Mouse (Mus musculus) stomach, postnatal 0 days (tissue): Measurements from ENCODE around the gene Tepsin. TPM values are rescaled to one million over a fixed set of nuclear protein-coding genes. Genes with fewer than 3 reads are reported as not detected.
A peak's percentile ranks its signal among the peaks of the same experiment; 100 is the strongest.

Experiments
- ATAC-seq: fragments of 200-750 bp; cut with Nextera tagmentation; 2 replicates; pipeline ENCODE4 v1.8.0; 2017; ENCODE audit not compliant: low FRiP score, low TSS enrichment
- DNase-seq: peaks from one replicate; pipeline ENCODE4 v3.0.0-alpha.2; 2016; ENCODE audit warnings: low spot score
- H3K27ac ChIP-seq: fragments of 300-500 bp; sonication (generic); replicated peaks from 2 replicates; pipeline ENCODE4 v1.5.1; 2014; ENCODE audit warnings: mild to moderate bottlenecking, control low read depth
- H3K27me3 ChIP-seq: fragments of 300-500 bp; sonication (generic); 2 replicates; pipeline ENCODE4 v1.6.1; 2014; ENCODE audit warnings: low read length; ENCODE audit not compliant: control insufficient read depth, insufficient read depth
- H3K36me3 ChIP-seq: fragments of 300-500 bp; sonication (generic); 2 replicates; pipeline ENCODE4 v1.6.1; 2014; ENCODE audit warnings: low read length, mixed read lengths; ENCODE audit not compliant: control insufficient read depth, insufficient read depth
- H3K4me1 ChIP-seq: fragments of 300-500 bp; sonication (generic); replicated peaks from 2 replicates; pipeline ENCODE4 v1.6.1; 2014; ENCODE audit warnings: antibody characterized with exemption; ENCODE audit not compliant: control insufficient read depth, insufficient read depth
- H3K4me2 ChIP-seq: fragments of 300-500 bp; sonication (generic); replicated peaks from 2 replicates; pipeline ENCODE4 v1.6.1; 2014; ENCODE audit warnings: low read depth, mild to moderate bottlenecking, control low read depth, moderate library complexity
- H3K4me3 ChIP-seq: fragments of 300-500 bp; sonication (generic); 2 replicates; pipeline ENCODE4 v1.5.1; 2014; ENCODE audit warnings: low read depth, low read length, control low read depth
- H3K9ac ChIP-seq: fragments of 300-500 bp; sonication (generic); 2 replicates; pipeline ENCODE4 v1.6.1; 2014; ENCODE audit warnings: mild to moderate bottlenecking, low read length, control low read depth, mixed read lengths
- H3K9me3 ChIP-seq: fragments of 300-500 bp; sonication (generic); 2 replicates; pipeline ENCODE4 v1.6.1; 2016; ENCODE audit warnings: low read length; ENCODE audit not compliant: control insufficient read depth
- CTCF ChIP-seq: IDR thresholded peaks from 2 replicates; pipeline ENCODE4 v1.5.1; 2016; ENCODE audit warnings: antibody characterized with exemption, low read depth, mild to moderate bottlenecking, moderate library complexity
- EP300 ChIP-seq: optimal IDR thresholded peaks from 2 replicates; pipeline ENCODE3; 2016; ENCODE audit warnings: antibody characterized with exemption
- WGBS: fragments of 180-500 bp; shearing (Covaris S2); extraction: QIAGEN DNeasy Blood & Tissue Kit; methylation state at CpG from one replicate; pipeline ENCODE4 v1.1.7; 2014; 5-methylcytosine and 5-hydroxymethylcytosine counted together
- polyA plus RNA-seq: library from polyadenylated mRNA; unstranded; fragments of >200 nt; fragmentation: Nextera tagmentation; extraction: Ambion mirVana; gene quantifications from 2 replicates; pipeline ENCODE4 v1.2.1, GENCODE M21; 2015

The Tepsin gene
- polyA plus RNA-seq: 8.3 and 11.5 TPM in 2 replicates

GRCm38 (mm10) chr11:120098588-120099511 is at the start of gene Tepsin, which contains the start of gene Ndufaf8:
Gene Tepsin, minus strand, starts transcription at chr11:120098731.
Gene Ndufaf8, plus strand, starts transcription at chr11:120098928.
- Histone ChIP-seq H3K9ac (peak within 1 kb of the TSS; percentile 91), H3K4me3 (peak within 1 kb of the TSS; percentile 78), H3K4me2 (peak within 1 kb of the TSS; percentile 88), H3K27me3 (no peaks in the 10 kb centered on the region), H3K27ac (peak within 1 kb of the TSS; percentile 95), H3K9me3 (no peaks in the 10 kb centered on the region), H3K4me1 (0 out of 2 replicates have a peak, but pooled peaks cover 6% of the 10 kb centered on the region), H3K36me3 (peaks cover 3% of the 10 kb centered on the region; the same call in 1 of the 2 replicates)
- under 1% methylated on average over 77 of the region's 77 CpGs for WGBS
- TF ChIP-seq EP300 (peak; percentile 99), CTCF (no peak)
- peak; percentile 96 for ATAC-seq
- peak; percentile 98 for DNase-seq

DNA sequence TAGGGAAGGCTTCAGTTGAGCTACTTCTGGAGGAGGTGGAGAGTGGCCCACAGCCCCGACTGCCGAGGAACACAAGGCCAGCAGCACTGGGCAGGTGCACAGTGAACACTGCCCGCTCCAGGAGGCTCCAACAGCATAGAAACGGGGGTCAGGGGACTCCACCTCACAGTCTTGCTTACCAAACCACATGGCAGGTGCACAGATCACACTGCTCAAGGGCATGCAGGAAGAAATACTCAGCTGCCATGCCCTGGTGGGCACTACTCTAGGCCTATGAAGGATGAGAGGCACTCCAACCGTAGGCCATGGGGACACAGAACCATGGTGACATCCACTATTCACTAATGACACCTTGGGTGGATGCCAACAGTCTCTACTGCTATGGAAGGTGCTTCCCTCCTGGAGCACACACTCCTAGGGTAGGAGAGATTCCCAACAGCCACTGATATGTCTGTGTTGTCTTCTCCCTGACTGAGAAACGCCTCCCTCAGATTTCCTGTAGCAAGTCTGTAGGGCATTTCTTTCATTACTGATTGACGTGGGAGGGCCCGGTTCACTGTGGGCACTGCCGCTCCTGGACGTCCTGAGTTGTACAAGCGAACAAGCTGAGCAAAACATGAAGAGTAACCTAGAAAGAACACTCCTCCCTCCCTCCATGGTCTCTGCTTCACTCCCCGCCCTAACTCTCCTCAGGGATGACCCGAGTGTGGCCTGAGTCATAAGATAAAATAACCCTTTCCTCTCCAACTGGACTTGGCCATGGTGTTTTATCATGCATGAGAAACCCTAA is 45.4 kb upstream of the Tepsin start:
- H3K9me3 ChIP-seq: no peaks in the 10 kb centered on the region
- H3K9ac ChIP-seq: no peak overlapping the region

DNA sequence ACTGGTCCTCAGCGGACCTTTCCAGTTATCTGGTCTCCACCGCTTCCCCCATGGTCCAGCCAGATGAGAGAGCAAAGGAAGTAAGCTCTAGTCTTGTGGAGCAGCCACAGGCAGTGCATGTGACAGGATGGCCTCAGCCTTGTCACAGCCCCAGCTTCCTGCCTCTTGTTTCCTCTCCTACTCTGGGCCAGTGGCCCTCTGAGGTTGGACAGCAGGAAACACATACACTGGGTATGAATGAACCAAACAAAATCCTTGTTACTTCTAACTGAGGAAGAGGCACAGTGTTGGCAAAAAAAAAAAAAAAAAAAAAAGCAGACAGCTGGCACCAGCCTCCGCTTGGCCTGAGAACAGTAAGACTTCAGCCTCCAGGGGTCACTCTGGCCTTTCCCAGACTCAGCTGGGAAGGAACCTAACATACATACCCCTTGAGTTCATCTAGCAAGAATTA is 44.1 kb upstream of the Tepsin start:
- WGBS: 63% methylated on average over 3 of the region's 3 CpGs
- H3K36me3 ChIP-seq: no peaks in the 10 kb centered on the region
- no peaks in the 10 kb centered on the region for H3K27me3 ChIP-seq
- H3K4me3 ChIP-seq: no peak overlapping the region
- ATAC-seq (peak; percentile 53), DNase-seq (peak; percentile 31)
- no peaks in the 10 kb centered on the region for H3K4me1 ChIP-seq
- no peaks in the 10 kb centered on the region for H3K9me3 ChIP-seq
- no peak overlapping the region for H3K4me2 ChIP-seq
- H3K27ac ChIP-seq: no peak overlapping the region
- TF ChIP-seq CTCF (peak; percentile 67), EP300 (no peak)
- H3K9ac ChIP-seq: no peak overlapping the region

More for the DNA sequence above, 45.4 kb upstream of the Tepsin start:
- Histone ChIP-seq H3K4me2 (no peak overlapping the region), H3K27me3 (no peaks in the 10 kb centered on the region), H3K27ac (no peak overlapping the region), H3K36me3 (no peaks in the 10 kb centered on the region), H3K4me3 (no peak overlapping the region), H3K4me1 (no peaks in the 10 kb centered on the region)
- 62% methylated on average over 13 of the region's 13 CpGs for WGBS
- TF ChIP-seq EP300 (no peak), CTCF (no peak)
- ATAC-seq: peak; percentile 31
- peak; percentile 33 for DNase-seq

DNA sequence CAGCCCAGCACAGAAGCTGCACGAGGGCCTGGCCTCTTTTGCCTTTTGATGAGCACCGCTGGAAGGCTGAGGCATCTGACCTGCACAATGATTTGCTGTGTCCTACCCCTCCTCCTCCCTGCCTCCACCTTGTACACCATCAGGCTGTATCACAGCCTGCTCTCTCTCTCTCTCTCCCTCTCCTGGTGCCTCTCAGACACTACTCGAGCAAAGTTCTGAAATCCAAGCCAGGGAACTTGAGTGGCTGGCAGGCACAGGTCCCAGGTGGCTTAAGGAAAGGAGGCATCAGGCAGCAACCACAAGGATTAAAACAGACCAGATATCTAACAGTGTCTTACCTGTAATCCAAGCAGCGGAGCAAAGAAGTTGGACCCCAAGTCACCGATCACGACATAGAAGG is 41.7 kb upstream of the Tepsin start:
- DNase-seq: no peak
- no peak overlapping the region for H3K9ac ChIP-seq
- no peaks in the 10 kb centered on the region for H3K4me1 ChIP-seq
- no peaks in the 10 kb centered on the region for H3K36me3 ChIP-seq
- H3K27ac ChIP-seq: no peak overlapping the region
- H3K4me3 ChIP-seq: no peak overlapping the region
- ATAC-seq: no peak
- TF ChIP-seq CTCF (peak; percentile 14; the same call in 1 of the 2 replicates), EP300 (no peak)
- no peaks in the 10 kb centered on the region for H3K27me3 ChIP-seq
- 72% methylated on average over 6 of the region's 6 CpGs for WGBS
- no peak overlapping the region for H3K4me2 ChIP-seq
- H3K9me3 ChIP-seq: no peaks in the 10 kb centered on the region

- Histone ChIP-seq H3K36me3 (no peaks in the 10 kb centered on the region), H3K9ac (no peak overlapping the region), H3K9me3 (no peaks in the 10 kb centered on the region), H3K4me1 (no peaks in the 10 kb centered on the region), H3K27me3 (no peaks in the 10 kb centered on the region), H3K4me3 (no peak overlapping the region), H3K4me2 (no peak overlapping the region), H3K27ac (no peak overlapping the region)
- ATAC-seq: no peak
- TF ChIP-seq EP300: no peak
- WGBS: 78% methylated on average over 10 of the region's 10 CpGs
- DNase-seq: no peak
Observed at GRCm38 (mm10) chr11:120139309-120139731, 40.8 kb upstream of the Tepsin start.
